Mouse (Mus musculus): ENCODE measurements around the gene Armc7. TPM values are rescaled to one million over a fixed set of nuclear protein-coding genes. Genes with fewer than 3 reads are reported as not detected.
"Not testable (repeated sequence)": the region's sequence is repeated elsewhere in the genome, so short reads cannot be mapped to it uniquely, and the experiment has no call there.

The Armc7 gene
- total RNA-seq, 1 experiment from 2014 or later: 52.8 TPM

GRCm38 (mm10) chr11:115514238-115514663 lies 38.8 kb downstream of the Armc7 start, which contains the start of gene Jpt1:
Gene Jpt1 (minus strand): TSS chr11:115514387.
- ATAC-seq (ENCODE audit: extremely low read depth, insufficient number of reproducible peaks, low FRiP score, poor library complexity, severe bottlenecking): peak; percentile 88

- ATAC-seq (ENCODE audit: extremely low read depth, insufficient number of reproducible peaks, low FRiP score, poor library complexity, severe bottlenecking): no peak
Observed at GRCm38 (mm10) chr11:115515021-115515420, 39.6 kb downstream of the Armc7 start.

DNA sequence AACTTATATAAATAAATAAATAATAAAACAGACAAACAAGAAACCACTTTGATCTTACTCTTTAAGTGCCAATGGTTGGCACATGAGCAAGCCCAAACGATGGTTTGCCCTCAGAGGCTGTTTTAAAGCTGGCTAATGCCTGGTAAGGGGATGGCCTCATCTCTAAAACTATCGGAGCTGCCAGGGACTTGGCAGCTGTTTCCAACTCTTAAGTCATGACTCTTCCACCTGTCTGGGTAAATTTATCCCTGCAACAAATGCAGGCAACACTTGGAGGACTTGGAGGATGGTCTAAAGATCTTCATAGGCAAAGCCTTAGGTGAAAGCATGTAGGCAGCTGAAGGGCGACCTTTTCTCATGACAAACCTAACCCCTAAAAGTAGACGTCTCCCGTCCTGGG lies 41.5 kb downstream of the Armc7 start:
- ATAC-seq (ENCODE audit: extremely low read depth, insufficient number of reproducible peaks, low FRiP score, poor library complexity, severe bottlenecking): no peak

GRCm38 (mm10) chr11:115518693-115519092 lies 43.2 kb downstream of the Armc7 start:
- ATAC-seq (ENCODE audit: extremely low read depth, insufficient number of reproducible peaks, low FRiP score, poor library complexity, severe bottlenecking): no peak

- ATAC-seq (ENCODE audit: extremely low read depth, insufficient number of reproducible peaks, low FRiP score, poor library complexity, severe bottlenecking): no peak
Observed at GRCm38 (mm10) chr11:115519581-115519980, 44.1 kb downstream of the Armc7 start.

DNA sequence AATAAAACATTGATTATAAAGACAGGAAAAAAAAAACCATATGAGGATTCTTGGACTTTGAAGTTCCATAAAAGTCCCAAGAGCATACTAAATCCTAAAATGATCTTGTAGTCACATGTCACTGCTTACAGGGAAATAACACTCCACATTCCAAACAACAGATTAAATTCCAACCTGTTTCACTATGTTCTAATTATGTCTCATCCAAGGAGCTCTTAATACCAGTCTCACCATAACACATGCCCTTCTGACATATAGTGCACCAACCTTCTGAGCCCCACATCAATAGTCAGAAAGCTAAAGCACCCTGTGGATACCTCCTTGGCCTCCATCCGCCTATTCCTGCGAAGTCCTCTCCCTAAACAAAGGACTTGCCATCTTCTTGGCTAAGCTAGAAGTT lies 44.8 kb downstream of the Armc7 start:
- no peak for ATAC-seq (ENCODE audit: extremely low read depth, insufficient number of reproducible peaks, low FRiP score, poor library complexity, severe bottlenecking)

- ATAC-seq (ENCODE audit: extremely low read depth, insufficient number of reproducible peaks, low FRiP score, poor library complexity, severe bottlenecking): no peak
Observed at GRCm38 (mm10) chr11:115521080-115521479, 45.6 kb downstream of the Armc7 start.

DNA sequence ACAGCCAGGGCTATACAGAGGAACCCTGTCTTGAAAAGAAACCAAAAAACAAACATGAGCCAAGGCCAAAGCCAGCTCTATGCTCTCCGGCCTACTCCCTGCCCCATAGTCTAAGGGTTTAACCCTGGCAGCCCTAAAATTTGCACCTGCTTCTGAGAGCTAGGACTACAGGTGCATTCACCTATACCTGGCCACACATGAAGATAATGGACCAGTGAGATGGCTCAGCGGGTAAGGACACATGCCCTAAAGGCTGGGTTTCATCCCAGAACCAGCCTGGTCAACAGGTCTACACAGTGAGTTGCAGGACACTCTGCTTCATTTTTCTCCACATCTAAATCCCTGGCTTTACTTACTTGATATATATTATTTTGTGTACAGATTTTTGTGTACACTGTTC lies 46.8 kb downstream of the Armc7 start:
- ATAC-seq (ENCODE audit: extremely low read depth, insufficient number of reproducible peaks, low FRiP score, poor library complexity, severe bottlenecking): no peak

GRCm38 (mm10) chr11:115522703-115523102 lies 47.2 kb downstream of the Armc7 start:
- ATAC-seq (ENCODE audit: extremely low read depth, insufficient number of reproducible peaks, low FRiP score, poor library complexity, severe bottlenecking): no peak

DNA sequence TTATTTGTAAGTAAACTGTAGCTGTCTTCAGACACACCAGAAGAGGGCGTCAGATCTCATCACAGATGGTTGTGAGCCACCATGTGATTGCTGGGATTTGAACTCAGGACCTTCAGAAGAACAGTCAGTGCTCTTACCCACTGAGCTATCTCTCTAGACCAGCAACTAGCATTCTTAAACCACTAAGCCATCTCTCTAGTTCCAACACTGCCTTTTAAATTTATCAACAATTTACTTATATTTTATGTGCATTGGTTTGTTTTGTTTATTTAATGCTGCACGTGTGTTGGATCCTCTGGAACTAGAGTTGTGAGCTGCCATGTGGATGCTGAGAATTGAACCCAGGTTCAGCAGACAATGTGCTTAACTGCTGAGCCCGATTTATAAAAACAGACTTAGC lies 51.0 kb downstream of the Armc7 start:
- ATAC-seq (ENCODE audit: extremely low read depth, insufficient number of reproducible peaks, low FRiP score, poor library complexity, severe bottlenecking): not testable (repeated sequence)

- ATAC-seq (ENCODE audit: extremely low read depth, insufficient number of reproducible peaks, low FRiP score, poor library complexity, severe bottlenecking): no peak
Observed at GRCm38 (mm10) chr11:115534759-115535371, 59.4 kb downstream of the Armc7 start.

- no peak for ATAC-seq (ENCODE audit: extremely low read depth, insufficient number of reproducible peaks, low FRiP score, poor library complexity, severe bottlenecking)
Observed at GRCm38 (mm10) chr11:115535401-115536037, 60.1 kb downstream of the Armc7 start.

DNA sequence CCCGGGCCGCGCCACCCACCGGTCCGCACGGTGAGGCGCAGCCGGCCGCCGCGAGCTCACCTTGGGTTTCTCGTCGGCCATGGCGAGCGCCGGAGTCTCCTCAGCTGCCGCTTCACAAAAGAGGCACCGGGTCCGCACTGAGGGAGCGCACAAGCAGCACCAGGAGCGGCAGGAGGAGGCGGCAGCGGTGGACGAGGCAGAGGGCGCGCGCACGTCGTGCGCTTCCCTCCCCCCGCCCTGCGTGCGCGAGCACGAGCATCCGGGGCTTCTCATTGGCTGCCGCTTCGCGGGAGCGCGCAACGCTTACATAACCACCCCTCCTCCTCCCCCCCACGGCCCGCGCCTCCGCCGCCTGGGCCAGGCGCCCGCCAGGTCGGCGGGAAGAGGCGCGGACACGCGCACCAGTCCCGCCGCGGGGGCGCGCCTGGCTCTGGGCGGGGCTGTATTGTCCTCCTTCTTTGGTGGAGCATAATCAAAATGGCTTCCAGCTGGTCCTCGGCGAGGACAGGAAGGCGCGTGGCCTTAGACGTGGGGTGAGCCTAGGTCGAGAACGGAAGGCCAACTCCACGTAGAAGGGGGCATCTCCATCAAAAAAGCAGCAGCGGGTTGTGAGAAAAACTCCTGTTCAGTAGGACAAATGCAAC lies 60.7 kb downstream of the Armc7 start, which contains the start of gene Sumo2:
Gene Sumo2, minus strand, starts transcription at position 239 of the 644 bp plus-strand sequence.
- ATAC-seq (ENCODE audit: extremely low read depth, insufficient number of reproducible peaks, low FRiP score, poor library complexity, severe bottlenecking): peak; percentile 90

- ATAC-seq (ENCODE audit: extremely low read depth, insufficient number of reproducible peaks, low FRiP score, poor library complexity, severe bottlenecking): no peak
Observed at GRCm38 (mm10) chr11:115536856-115537568, 61.5 kb downstream of the Armc7 start.

- no peak for ATAC-seq (ENCODE audit: extremely low read depth, insufficient number of reproducible peaks, low FRiP score, poor library complexity, severe bottlenecking)
Observed at GRCm38 (mm10) chr11:115538045-115538444, 62.6 kb downstream of the Armc7 start.

Other genes starting within 250 kb of the Armc7 start
- gene Grin2c, start 208.4 kb upstream of the Armc7 start, total RNA-seq (2017): 0.23 TPM in 1 of 2 replicates, not detected in the other
- gene Fdxr, start 198.6 kb upstream of the Armc7 start, total RNA-seq (2017): 12.2 and 13.0 TPM in 2 replicates
- 0.12 and 0.25 TPM in 2 replicates for gene Fads6, start 178.0 kb upstream of the Armc7 start, total RNA-seq (2017)
- not detected in 2 replicates for gene Otop2, start 168.5 kb upstream of the Armc7 start, total RNA-seq (2017)
- gene Ush1g, start 153.6 kb upstream of the Armc7 start, total RNA-seq (2017): not detected in 2 replicates
- not detected in 2 replicates for gene Otop3, start 140.9 kb upstream of the Armc7 start, total RNA-seq (2017)
- 1.6 and 2.4 TPM in 2 replicates for gene Hid1, start 107.9 kb upstream of the Armc7 start, total RNA-seq (2017)
- 0.12 TPM in 2 replicates for gene Cdr2l, start 93.8 kb upstream of the Armc7 start, total RNA-seq (2017)
- gene Mrpl58, start 71.9 kb upstream of the Armc7 start, total RNA-seq (2017): 27.7 and 30.4 TPM in 2 replicates
- gene Atp5h, start 55.7 kb upstream of the Armc7 start, total RNA-seq (2017): 265 and 277 TPM in 2 replicates
- gene Kctd2, start 55.5 kb upstream of the Armc7 start, total RNA-seq (2017): 22.1 and 24.2 TPM in 2 replicates
- gene Trim80, start 35.1 kb upstream of the Armc7 start, total RNA-seq (2017): not detected in 2 replicates
- gene Slc16a5, start 13.2 kb upstream of the Armc7 start, total RNA-seq (2017): 0.35 and 1.6 TPM in 2 replicates
- 98.5 and 107 TPM in 2 replicates for gene Nt5c, start 16.2 kb downstream of the Armc7 start, total RNA-seq (2017)
- 123 and 147 TPM in 2 replicates for gene Jpt1, start 38.7 kb downstream of the Armc7 start, total RNA-seq (2017)
- 210 and 228 TPM in 2 replicates for gene Sumo2, start 60.6 kb downstream of the Armc7 start, total RNA-seq (2017)
- 59.5 and 71.0 TPM in 2 replicates for gene Nup85, start 88.8 kb downstream of the Armc7 start, total RNA-seq (2017)
- gene Mrps7, start 128.3 kb downstream of the Armc7 start, total RNA-seq (2017): 23.5 and 27.0 TPM in 2 replicates
- 63.1 and 82.1 TPM in 2 replicates for gene Gga3, start 128.4 kb downstream of the Armc7 start, total RNA-seq (2017)
- 167 and 177 TPM in 2 replicates for gene Mif4gd, start 137.3 kb downstream of the Armc7 start, total RNA-seq (2017)
- 51.0 and 53.3 TPM in 2 replicates for gene Slc25a19, start 152.6 kb downstream of the Armc7 start, total RNA-seq (2017)
- gene Grb2, start 232.9 kb downstream of the Armc7 start, total RNA-seq (2017): 59.5 and 71.5 TPM in 2 replicates